Mouse (Mus musculus) bone marrow, adult 2 months (tissue): ENCODE measurements around the gene Tex19.1.

Source experiments
- CTCF ChIP-seq: fragments of 200-500 bp; IDR thresholded peaks from 2 replicates; pipeline ENCODE4 v1.5.1; 2011; ENCODE audit warnings: low read length, control low read depth; ENCODE audit not compliant: control insufficient read depth, insufficient read depth
- POLR2A ChIP-seq: fragments of 200-500 bp; IDR thresholded peaks from 2 replicates; pipeline ENCODE4 v1.6.1; 2011; ENCODE audit warnings: low read depth, mild to moderate bottlenecking, control low read depth, low read length, borderline replicate concordance; ENCODE audit not compliant: control insufficient read depth

- no peak for TF ChIP-seq POLR2A
- TF ChIP-seq CTCF = no peak
Observed at GRCm38 (mm10) chr11:121112091-121112775, 33.7 kb upstream of the Tex19.1 start.
